ENCODE assay signal across 8 mouse cellular contexts in the genomic region with DNA sequence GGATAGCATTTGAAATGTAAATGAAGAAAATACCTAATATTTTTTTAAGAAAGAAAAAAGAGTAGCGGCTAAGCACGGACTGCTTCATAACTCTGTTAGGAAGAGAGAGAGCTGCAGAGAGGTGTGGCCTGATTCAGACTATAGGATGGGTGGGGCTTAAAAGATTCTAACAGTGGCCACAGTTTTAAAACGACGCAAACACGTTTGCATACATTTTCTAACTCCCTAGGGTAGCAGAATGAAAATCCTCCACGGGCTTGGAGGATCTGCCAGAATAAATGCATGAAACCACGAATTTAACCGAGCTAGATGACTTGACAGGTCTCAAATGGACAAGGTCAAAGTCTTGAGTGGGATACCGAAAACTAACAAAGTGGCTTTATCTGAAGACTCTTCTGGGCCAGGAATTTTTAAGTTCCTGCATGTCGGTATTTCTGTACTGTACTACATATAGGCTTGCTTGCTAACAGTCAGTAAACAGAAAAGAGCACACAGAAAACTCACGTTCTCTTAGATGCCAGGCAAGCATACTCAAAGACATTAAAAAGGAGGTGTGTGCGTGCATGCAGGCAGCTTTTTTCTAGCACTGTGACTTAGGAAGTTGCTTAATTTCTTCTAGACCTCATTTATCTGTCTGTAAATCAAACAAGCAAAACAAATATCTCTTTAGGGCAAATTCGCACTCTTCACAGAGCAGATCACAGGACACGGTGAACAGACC. TPM values are rescaled to one million over a fixed set of nuclear protein-coding genes. Genes with fewer than 3 reads are reported as not detected.
DNase-seq lines count a peak whose midpoint lies in the region; ATAC-seq and TF ChIP-seq lines count a peak whose summit lies in the region.

No protein-coding gene starts in this region.

- peaks cover 5% of the 10 kb centered on the region for H3K4me1 ChIP-seq in neural tube, embryonic 11.5 days (ENCODE audit: control insufficient read depth, insufficient read depth, low read length)
- H3K4me1 ChIP-seq in embryonic facial prominence, embryonic 14.5 days (ENCODE audit: control insufficient read depth, insufficient read depth, low read length), result peaks cover 14% of the 10 kb centered on the region
- H3K4me1 ChIP-seq in intestine, postnatal 0 days (replicated peaks; ENCODE audit: control insufficient read depth, insufficient read depth, low read length), result no peaks in the 10 kb centered on the region
- H3K4me1 ChIP-seq in neural tube, embryonic 12.5 days, result peaks cover 9% of the 10 kb centered on the region; the same call in 1 of the 2 replicates

- H3K4me3 ChIP-seq in neural tube, embryonic 11.5 days (ENCODE audit: low read depth, low read length), result peak overlapping the region; percentile 75
- H3K4me3 ChIP-seq in embryonic facial prominence, embryonic 14.5 days (ENCODE audit: low read depth, low read length), result peak overlapping the region; percentile 82
- peak overlapping the region; percentile 85 for H3K4me3 ChIP-seq in intestine, postnatal 0 days (ENCODE audit: low read depth, low read length)
- H3K4me3 ChIP-seq in neural tube, embryonic 12.5 days, result no peak overlapping the region; the same call in 1 of the 2 replicates

- ATAC-seq in neural tube, embryonic 11.5 days (ENCODE audit: insufficient read depth, low FRiP score, low TSS enrichment), result peak; percentile 52
- ATAC-seq in embryonic facial prominence, embryonic 14.5 days (ENCODE audit: low read depth), result no peak
- peak; percentile 27; the same call in 1 of the 2 replicates for ATAC-seq in intestine, postnatal 0 days
- 0 out of 2 replicates have a peak, but pooled peaks have one; percentile 26 for ATAC-seq in neural tube, embryonic 12.5 days (ENCODE audit: low FRiP score, low read depth)

- TF ChIP-seq CTCF in intestine, postnatal 0 days (IDR thresholded peaks at IDR 0.05; ENCODE audit: low read depth), result no peak

- H3K4me2 ChIP-seq in neural tube, embryonic 11.5 days (ENCODE audit: low read depth), result peak overlapping the region; percentile 96; the same call in 1 of the 2 replicates
- H3K4me2 ChIP-seq in embryonic facial prominence, embryonic 14.5 days (ENCODE audit: low read depth, low read length), result peak overlapping the region; percentile 90
- H3K4me2 ChIP-seq in intestine, postnatal 0 days (replicated peaks; ENCODE audit: low read depth), result peak overlapping the region; percentile 94
- peak overlapping the region; percentile 96 for H3K4me2 ChIP-seq in neural tube, embryonic 12.5 days (replicated peaks)

- no peaks in the 10 kb centered on the region for H3K9me3 ChIP-seq in neural tube, embryonic 11.5 days (ENCODE audit: control insufficient read depth, low read length)
- H3K9me3 ChIP-seq in embryonic facial prominence, embryonic 14.5 days (ENCODE audit: control insufficient read depth, low read length), result no peaks in the 10 kb centered on the region
- H3K9me3 ChIP-seq in intestine, postnatal 0 days (ENCODE audit: control insufficient read depth), result no peaks in the 10 kb centered on the region
- H3K9me3 ChIP-seq in neural tube, embryonic 12.5 days, result no peaks in the 10 kb centered on the region

- H3K27ac ChIP-seq in neural tube, embryonic 11.5 days (ENCODE audit: low read depth, low read length), result no peak overlapping the region
- no peak overlapping the region for H3K27ac ChIP-seq in embryonic facial prominence, embryonic 14.5 days (replicated peaks; ENCODE audit: low read depth, low read length)
- H3K27ac ChIP-seq in intestine, postnatal 0 days (ENCODE audit: low read depth, low read length), result no peak overlapping the region
- H3K27ac ChIP-seq in neural tube, embryonic 12.5 days, result no peak overlapping the region

- no peaks in the 10 kb centered on the region for H3K36me3 ChIP-seq in neural tube, embryonic 11.5 days (ENCODE audit: control insufficient read depth, insufficient read depth, low read length)
- no peaks in the 10 kb centered on the region for H3K36me3 ChIP-seq in embryonic facial prominence, embryonic 14.5 days (ENCODE audit: control insufficient read depth, insufficient read depth, low read length)
- no peaks in the 10 kb centered on the region for H3K36me3 ChIP-seq in intestine, postnatal 0 days (ENCODE audit: control insufficient read depth, insufficient read depth)
- H3K36me3 ChIP-seq in neural tube, embryonic 12.5 days, result no peaks in the 10 kb centered on the region

- no peak overlapping the region for H3K9ac ChIP-seq in neural tube, embryonic 11.5 days (ENCODE audit: low read length)
- no peak overlapping the region for H3K9ac ChIP-seq in embryonic facial prominence, embryonic 14.5 days (ENCODE audit: low read depth, low read length)
- H3K9ac ChIP-seq in intestine, postnatal 0 days (ENCODE audit: low read depth, low read length), result peak overlapping the region; percentile 17; the same call in 1 of the 2 replicates
- H3K9ac ChIP-seq in neural tube, embryonic 12.5 days, result no peak overlapping the region

- peaks cover 6% of the 10 kb centered on the region; the same call in 1 of the 2 replicates for H3K27me3 ChIP-seq in neural tube, embryonic 11.5 days (ENCODE audit: control insufficient read depth, insufficient read depth, low read length)
- peaks cover 5% of the 10 kb centered on the region; the same call in 1 of the 2 replicates for H3K27me3 ChIP-seq in embryonic facial prominence, embryonic 14.5 days (replicated peaks; ENCODE audit: control insufficient read depth, insufficient read depth, low read length)
- H3K27me3 ChIP-seq in intestine, postnatal 0 days (replicated peaks; ENCODE audit: control insufficient read depth, insufficient read depth, low read length), result no peaks in the 10 kb centered on the region
- peaks cover 16% of the 10 kb centered on the region; the same call in 1 of the 2 replicates for H3K27me3 ChIP-seq in neural tube, embryonic 12.5 days (replicated peaks)

- DNase-seq in neural tube, embryonic 11.5 days (ENCODE audit: low spot score), result no peak
- DNase-seq in neural tube, embryonic 10.5 days (ENCODE audit: extremely low spot score, low spot score), result no peak
- no peak for DNase-seq in embryonic facial prominence, embryonic 14.5 days (ENCODE audit: low spot score)
- DNase-seq in adrenal gland, adult (ENCODE audit: inconsistent age in 2 of 2, low spot score in 1 of 2), result no peak
- no peak for DNase-seq in cerebellum, postnatal 36 days
- DNase-seq in right cerebral cortex, adult 2 months (ENCODE audit: low spot score in 2 of 2), result no peak

- WGBS in neural tube, embryonic 11.5 days, result 31% methylated on average over 14 of the region's 14 CpGs
- 23% methylated on average over 14 of the region's 14 CpGs for WGBS in embryonic facial prominence, embryonic 14.5 days
- 15% methylated on average over 14 of the region's 14 CpGs for WGBS in intestine, postnatal 0 days
- WGBS in neural tube, embryonic 12.5 days, result 32% methylated on average over 14 of the region's 14 CpGs

RNA-seq across cellular contexts. Expression of a gene that starts 0.5 kb away (rescaled TPM):
- polyA plus RNA-seq in neural tube, embryonic 11.5 days (2014; fragmentation: Nextera tagmentation; extraction: Ambion mirVana), result 36.9 and 39.2 TPM in 2 replicates
- polyA plus RNA-seq in embryonic facial prominence, embryonic 14.5 days (2014; fragmentation: Nextera tagmentation; extraction: Ambion mirVana), result 77.1 and 81.0 TPM in 2 replicates
- polyA plus RNA-seq in intestine, postnatal 0 days (2015; fragmentation: Nextera tagmentation; extraction: Ambion mirVana), result 195 and 201 TPM in 2 replicates
- polyA plus RNA-seq in neural tube, embryonic 12.5 days (2016; fragmentation: Nextera tagmentation; extraction: Ambion mirVana), result 33.0 and 33.1 TPM in 2 replicates

RNA-seq across cellular contexts. Expression of a gene that starts 25.4 kb away (rescaled TPM):
- polyA plus RNA-seq in neural tube, embryonic 11.5 days (2014; fragmentation: Nextera tagmentation; extraction: Ambion mirVana), result 0.86 and 2.0 TPM in 2 replicates
- 0.42 and 0.94 TPM in 2 replicates for polyA plus RNA-seq in embryonic facial prominence, embryonic 14.5 days (2014; fragmentation: Nextera tagmentation; extraction: Ambion mirVana)
- polyA plus RNA-seq in intestine, postnatal 0 days (2015; fragmentation: Nextera tagmentation; extraction: Ambion mirVana), result 0.50 and 0.52 TPM in 2 replicates
- polyA plus RNA-seq in neural tube, embryonic 12.5 days (2016; fragmentation: Nextera tagmentation; extraction: Ambion mirVana), result 1.2 and 1.8 TPM in 2 replicates

RNA-seq across cellular contexts. Expression of a gene that starts 53.5 kb away (rescaled TPM):
- polyA plus RNA-seq in neural tube, embryonic 11.5 days (2014; fragmentation: Nextera tagmentation; extraction: Ambion mirVana), result 7.1 and 10.4 TPM in 2 replicates
- 11.1 and 14.9 TPM in 2 replicates for polyA plus RNA-seq in embryonic facial prominence, embryonic 14.5 days (2014; fragmentation: Nextera tagmentation; extraction: Ambion mirVana)
- 11.7 and 14.2 TPM in 2 replicates for polyA plus RNA-seq in intestine, postnatal 0 days (2015; fragmentation: Nextera tagmentation; extraction: Ambion mirVana)
- 13.8 and 15.2 TPM in 2 replicates for polyA plus RNA-seq in neural tube, embryonic 12.5 days (2016; fragmentation: Nextera tagmentation; extraction: Ambion mirVana)
